Mouse (Mus musculus) Patski (cell line): ENCODE measurements around the gene Mrpl41. TPM values are rescaled to one million over a fixed set of nuclear protein-coding genes. Genes with fewer than 3 reads are reported as not detected.

Experiments
- ATAC-seq: fragments of 100-300 bp; one replicate; pipeline ENCODE4 v1.8.0; 2021
- CTCF ChIA-PET: fragments of 350-600 bp; sonication (Branson Sonifier 250); formaldehyde crosslinking; loops from one replicate; lab custom pipeline; 2022; ENCODE audit warnings: inconsistent platforms; lab: Charles Lee
- POLR2A ChIA-PET: fragments of 350-600 bp; sonication (Branson Sonifier 250); formaldehyde crosslinking; loops from one replicate; lab custom pipeline; 2022; ENCODE audit warnings: antibody characterized with exemption, inconsistent platforms; lab: Charles Lee
- DNase-seq: peaks from one replicate; pipeline ENCODE4 v3.0.0-alpha.2; 2011; ENCODE audit warnings: low read depth, low spot score
- H3K27me3 ChIP-seq: fragments of 371-371 bp; one replicate; pipeline ENCODE4 v1.5.1; 2021
- CTCF ChIP-seq: fragments of 100-300 bp; IDR thresholded peaks from one replicate; pipeline ENCODE4 v1.5.1; 2021
- in situ Hi-C: fragments of 300-500 bp; cut with MboI; formaldehyde crosslinking; loops from 3 replicates; pipeline ENCODE4 v1.11.1; 2018; ENCODE audit warnings: low pct_unique_long_range_greater_than_20kb, mixed read lengths
- polyA plus RNA-seq: library from polyadenylated mRNA; unstranded; gene quantifications from one replicate; pipeline ENCODE4 v1.2.3, GENCODE M21; 2021

Mrpl41 gene
- 47.6 TPM for polyA plus RNA-seq

- DNase-seq (peak; percentile 73), ATAC-seq (peak; percentile 95)
- no peak for TF ChIP-seq CTCF
- H3K27me3 ChIP-seq: no peaks in the 10 kb centered on the region
- in situ Hi-C loops: no loop called here
- POLR2A ChIA-PET: interaction anchor here (0.6 to 2.4 kb wide), 3 partner anchors 12 to 15 kb away, joined by 3 to 7 read pairs (median 3); no protein-coding TSS in a partner anchor
- CTCF ChIA-PET: no interaction called here
Observed at GRCm38 (mm10) chr2:24974906-24975703, at the start of gene Mrpl41. Gene Mrpl41 (minus strand): TSS chr2:24975098.

DNA sequence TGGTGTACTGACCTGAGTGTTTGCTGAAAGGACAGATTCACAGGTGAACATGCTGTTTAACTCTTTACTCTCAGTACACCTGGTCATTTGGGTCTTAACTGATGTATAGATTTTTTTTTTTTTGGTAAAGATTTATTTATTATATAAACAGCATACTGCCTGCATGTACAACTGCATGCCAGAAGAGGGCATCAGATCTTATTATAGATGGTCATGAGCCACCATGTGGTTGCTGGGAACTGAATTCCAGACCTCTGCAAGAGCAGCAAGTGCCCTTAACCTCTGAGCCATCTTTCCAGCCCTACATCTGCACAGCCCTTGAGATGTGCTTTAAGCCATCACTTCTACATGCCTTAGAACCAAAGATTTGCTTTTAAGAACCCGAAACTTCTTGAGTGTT, 47.8 kb upstream of the Mrpl41 start:
- ChIA-PET POLR2A (no interaction called here), CTCF (interaction anchor here (0.8 to 1.2 kb wide), 3 partner anchors 10 to 14 kb away, joined by 3 read pairs; no protein-coding TSS in a partner anchor)
- ATAC-seq (no peak), DNase-seq (no peak)
- H3K27me3 ChIP-seq: no peaks in the 10 kb centered on the region
- in situ Hi-C loops: no loop called here
- TF ChIP-seq CTCF: peak; percentile 47

DNA sequence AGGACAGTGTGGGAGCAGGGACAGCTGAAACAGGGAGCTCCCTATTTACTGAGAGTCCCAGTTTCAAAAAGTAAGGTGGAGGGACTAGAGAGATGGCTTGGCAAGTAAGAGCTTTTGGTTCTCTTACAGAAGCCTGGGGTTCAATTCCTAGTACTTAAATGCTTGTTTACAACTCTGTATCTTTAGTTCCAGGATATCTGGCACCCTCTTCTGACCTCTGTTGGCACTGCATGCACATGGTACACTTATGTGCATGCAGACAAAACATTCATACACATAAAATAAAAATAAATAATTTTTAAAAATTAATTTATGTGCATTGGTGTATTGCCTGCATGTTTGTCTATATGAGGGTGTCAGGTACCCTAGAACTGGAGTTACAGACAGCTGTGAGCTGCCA, 33.4 kb upstream of the Mrpl41 start:
- in situ Hi-C loops: no loop called here
- POLR2A ChIA-PET: interaction anchor here (0.6 kb wide), 1 partner anchor 981 kb away, joined by 4 read pairs; no protein-coding TSS in a partner anchor
- ATAC-seq (no peak), DNase-seq (no peak)
- CTCF ChIA-PET: interaction anchor here (1.0 to 1.3 kb wide), 2 partner anchors 11 to 14 kb away, joined by 3 read pairs; no protein-coding TSS in a partner anchor
- no peaks in the 10 kb centered on the region for H3K27me3 ChIP-seq
- TF ChIP-seq CTCF: peak; percentile 48

GRCm38 (mm10) chr2:25006767-25007166, 31.9 kb upstream of the Mrpl41 start:
- POLR2A ChIA-PET: no interaction called here
- in situ Hi-C loops: no loop called here
- DNase-seq: no peak
- ATAC-seq: no peak
- CTCF ChIA-PET: no interaction called here
- no peaks in the 10 kb centered on the region for H3K27me3 ChIP-seq
- no peak for TF ChIP-seq CTCF

DNA sequence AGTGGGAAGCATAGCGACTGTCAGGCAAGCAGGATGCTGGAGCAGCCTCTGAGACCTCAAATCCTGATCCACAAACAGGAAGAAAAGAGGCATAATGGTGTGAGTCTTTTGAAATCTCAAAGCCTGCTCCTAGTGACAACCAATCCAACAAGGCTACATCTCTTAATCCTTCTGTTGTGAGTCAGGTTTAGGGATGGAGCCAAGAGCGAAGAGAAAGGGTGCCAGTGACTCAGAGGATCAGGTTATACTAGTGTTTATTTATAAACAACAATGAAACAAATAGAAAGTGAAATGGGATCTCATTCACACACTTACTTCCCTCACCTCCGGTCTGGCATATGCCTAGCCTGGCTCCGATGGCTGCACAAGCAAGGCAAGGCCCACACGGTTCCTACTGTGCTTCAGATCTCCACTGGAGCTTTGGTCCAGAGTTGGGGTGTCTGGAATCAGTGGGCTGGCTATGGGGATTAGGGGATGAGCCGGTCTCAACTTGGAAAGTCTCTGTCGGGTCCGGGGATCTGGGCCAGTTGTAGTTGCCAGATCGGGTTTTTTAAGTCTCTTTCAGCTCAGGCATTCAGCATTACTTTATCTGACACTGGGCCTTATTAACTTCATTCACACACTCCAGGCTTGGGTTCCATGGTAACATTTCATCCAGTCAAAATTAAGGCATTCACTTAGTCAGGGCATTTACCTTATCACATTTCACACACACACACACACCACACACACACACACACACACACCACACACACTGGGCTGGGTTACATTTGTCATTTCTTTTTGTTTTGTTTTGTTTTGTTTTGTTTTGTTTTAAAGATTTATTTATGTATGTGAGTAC, 29.3 kb upstream of the Mrpl41 start:
- CTCF ChIA-PET: no interaction called here
- TF ChIP-seq CTCF: no peak
- POLR2A ChIA-PET: interaction anchor here (0.6 kb wide), 1 partner anchor 39 kb away, joined by 3 read pairs; no protein-coding TSS in a partner anchor
- H3K27me3 ChIP-seq: no peaks in the 10 kb centered on the region
- in situ Hi-C loops: no loop called here
- no peak for ATAC-seq
- no peak for DNase-seq

DNA sequence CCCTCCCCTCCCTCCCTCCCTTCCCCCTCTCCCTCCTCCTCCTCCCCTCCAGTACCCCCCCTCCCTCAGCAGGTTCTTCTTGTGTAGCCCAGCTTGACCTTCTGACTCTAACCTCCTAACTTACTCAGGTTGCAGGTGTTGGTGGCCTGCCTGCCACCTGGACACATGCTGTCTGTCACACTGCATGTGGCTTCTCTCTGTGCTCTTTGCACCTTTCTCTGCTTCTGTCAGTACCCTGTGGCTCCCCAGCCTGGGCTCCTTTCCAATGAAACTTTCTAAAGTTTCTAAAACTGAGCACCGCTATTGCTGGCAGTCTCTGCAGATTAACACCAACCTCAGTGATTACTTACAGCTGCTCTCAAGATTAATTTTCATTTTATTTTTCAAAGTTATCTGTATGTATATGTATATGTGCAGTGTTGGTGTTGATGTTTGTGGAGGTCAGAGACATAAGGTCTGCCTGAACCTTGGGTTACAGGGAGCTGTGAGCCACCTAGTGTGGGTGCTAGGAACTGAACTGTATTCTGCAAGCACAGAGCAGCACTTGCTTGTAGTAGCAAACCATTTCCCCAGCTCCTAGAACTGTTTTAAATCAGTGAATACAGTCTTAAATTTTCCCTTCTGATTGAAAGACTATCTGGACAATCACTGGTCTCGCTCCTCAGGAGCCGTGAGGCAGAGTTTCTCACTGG, 25.8 kb upstream of the Mrpl41 start:
- POLR2A ChIA-PET: interaction anchor here (1.2 kb wide), 1 partner anchor 11 kb away, joined by 5 read pairs; no protein-coding TSS in a partner anchor

DNA sequence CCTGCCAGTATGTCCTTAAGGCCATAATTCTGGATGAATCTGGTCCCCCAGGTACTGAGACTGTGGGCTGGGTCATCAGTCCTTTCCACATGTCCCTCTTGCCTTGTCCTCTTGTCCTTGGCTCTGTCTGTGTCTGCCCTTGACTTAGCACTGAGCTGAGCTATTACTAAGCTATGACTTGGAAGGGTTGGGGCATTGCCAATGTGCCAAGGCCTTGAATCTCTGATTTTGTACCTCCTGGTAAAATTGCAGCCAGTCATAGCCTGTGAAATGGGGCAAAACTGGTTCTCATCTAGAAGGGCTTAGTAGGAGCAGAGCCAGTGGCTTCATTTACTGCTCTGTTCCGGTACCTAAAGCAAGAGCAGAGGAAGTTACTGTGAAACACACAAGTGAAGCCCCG, 21.6 kb upstream of the Mrpl41 start:
- no peak for TF ChIP-seq CTCF
- ChIA-PET POLR2A (no interaction called here), CTCF (no interaction called here)
- DNase-seq (no peak), ATAC-seq (no peak)
- in situ Hi-C loops: no loop called here
- no peaks in the 10 kb centered on the region for H3K27me3 ChIP-seq

More for the DNA sequence above, 25.8 kb upstream of the Mrpl41 start:
- TF ChIP-seq CTCF: peak; percentile 62
- in situ Hi-C loops: no loop called here
- CTCF ChIA-PET: interaction anchor here (1.3 kb wide), 1 partner anchor 40 kb away, joined by 3 read pairs; no protein-coding TSS in a partner anchor
- DNase-seq (no peak), ATAC-seq (no peak)
- H3K27me3 ChIP-seq: no peaks in the 10 kb centered on the region

GRCm38 (mm10) chr2:24995332-24995731, 20.4 kb upstream of the Mrpl41 start:
- DNase-seq: no peak
- ChIA-PET POLR2A (no interaction called here), CTCF (no interaction called here)
- in situ Hi-C loops: no loop called here
- ATAC-seq: no peak
- TF ChIP-seq CTCF: no peak
- no peaks in the 10 kb centered on the region for H3K27me3 ChIP-seq

DNA sequence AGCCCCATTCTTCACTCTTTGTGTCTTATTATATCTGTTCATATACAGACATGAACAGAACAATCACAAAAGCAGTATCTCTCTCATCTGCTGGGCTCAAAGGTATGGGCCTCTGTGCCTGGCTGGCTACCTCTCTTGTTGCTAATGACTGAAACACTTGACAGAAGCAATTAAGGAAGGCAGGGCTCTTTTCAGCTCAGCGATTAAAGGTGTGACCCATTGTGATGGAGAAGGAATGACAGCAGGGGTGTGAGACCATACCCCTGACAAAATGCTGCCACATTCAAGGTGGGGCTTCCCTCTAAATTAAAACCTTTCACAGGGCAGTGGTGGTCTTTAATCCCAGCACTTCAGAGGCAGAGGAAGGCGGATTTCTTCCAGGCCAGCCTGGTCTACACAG, 12.9 kb upstream of the Mrpl41 start:
- H3K27me3 ChIP-seq: no peaks in the 10 kb centered on the region
- ChIA-PET POLR2A (interaction anchor here (1.4 kb wide), 1 partner anchor 12 kb away, joined by 3 read pairs; the partner anchor contains the start of gene Pnpla7), CTCF (no interaction called here)
- in situ Hi-C loops: no loop called here
- ATAC-seq (no peak), DNase-seq (no peak)
- no peak for TF ChIP-seq CTCF

DNA sequence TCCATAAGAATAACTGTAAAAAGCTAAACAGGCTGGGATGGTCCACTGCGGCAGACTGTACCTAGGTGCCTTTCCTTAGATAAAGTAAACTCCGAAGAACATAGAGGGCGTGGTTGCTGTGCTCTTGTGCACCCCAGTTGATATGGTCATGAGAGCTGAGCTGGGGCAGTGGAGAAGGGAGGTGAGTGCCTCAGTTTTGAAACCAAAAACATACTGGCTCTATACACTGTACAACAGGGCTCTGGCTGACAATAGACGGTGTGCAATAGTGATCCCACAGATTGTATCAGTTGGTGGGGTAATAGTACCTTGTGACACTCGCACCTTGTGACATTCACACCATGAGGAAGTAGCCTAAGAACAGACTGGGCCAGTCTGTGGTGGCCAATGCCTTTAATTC, 2.1 kb upstream of the Mrpl41 start:
- in situ Hi-C loops: no loop called here
- H3K27me3 ChIP-seq: no peaks in the 10 kb centered on the region
- DNase-seq: no peak
- POLR2A ChIA-PET: no interaction called here
- CTCF ChIA-PET: interaction anchor here (1.1 kb wide), 1 partner anchor 16 kb away, joined by 4 read pairs; no protein-coding TSS in a partner anchor
- ATAC-seq: no peak
- no peak for TF ChIP-seq CTCF
